ENCODE assay signal across 7 mouse cellular contexts in the genomic region with DNA sequence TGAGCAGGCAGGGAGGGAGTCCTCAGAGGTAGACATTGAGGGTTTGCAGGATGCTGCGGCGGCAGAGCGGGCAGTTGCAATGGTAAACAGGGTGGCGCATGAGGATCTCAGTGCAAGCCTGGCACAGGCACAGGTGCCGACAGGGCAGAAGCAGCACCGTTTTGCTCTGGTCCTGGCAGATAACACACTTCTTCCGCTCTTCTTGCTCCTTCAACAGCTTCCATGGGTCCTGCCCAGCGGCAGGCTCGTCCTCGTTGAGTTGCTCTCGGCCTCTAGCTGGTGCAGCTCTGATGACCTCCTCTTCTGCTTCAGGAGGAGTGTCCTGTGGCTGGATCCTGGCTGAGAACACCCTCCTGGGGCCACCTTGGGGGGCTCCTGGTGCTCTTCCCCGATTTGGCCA. TPM values are rescaled to one million over a fixed set of nuclear protein-coding genes. Genes with fewer than 3 reads are reported as not detected.
DNase-seq lines count a peak whose midpoint lies in the region; ATAC-seq and TF ChIP-seq lines count a peak whose summit lies in the region.
"Not testable (repeated sequence)": the region's sequence is repeated elsewhere in the genome, so short reads cannot be mapped to it uniquely, and the experiment has no call there.
"Had no signal": no experiment of that assay in that cellular context is flagged by ENCODE, and none has a peak within 500 bp of the region (broad histone marks: within the 10 kb centered on the region; RNA-seq: fewer than 3 reads in every experiment).

No protein-coding gene starts in this region.

- peak; percentile 79 for DNase-seq in heart, adult 11 months

- peaks cover 20% of the 10 kb centered on the region for H3K4me1 ChIP-seq in E14TG2a.4 (replicated peaks; ENCODE audit: low read depth, low read length)

- peak; percentile 67 for ATAC-seq in erythroblast, adult 5-6 weeks (replicated peaks; ENCODE audit: low FRiP score, poor library complexity, severe bottlenecking)
- peak; percentile 44 for ATAC-seq in megakaryocyte progenitor cell, adult 5-6 weeks (replicated peaks; ENCODE audit: poor library complexity)
- ATAC-seq in monocyte, adult 5-6 weeks (replicated peaks; ENCODE audit: insufficient number of reproducible peaks, low FRiP score, low TSS enrichment, poor library complexity, severe bottlenecking), result peak; percentile 53

- H3K9me3 ChIP-seq in E14TG2a.4 (ENCODE audit: low read length), result not testable (repeated sequence)

- not testable (repeated sequence) for TF ChIP-seq CTCF in E14TG2a.4 (conservative IDR thresholded peaks at IDR 0.05; ENCODE audit: low read length)

- H3K4me3 ChIP-seq in E14TG2a.4 (replicated peaks; ENCODE audit: low read length), result peak overlapping the region; percentile 53

- H3K27me3 ChIP-seq in E14TG2a.4 (ENCODE audit: insufficient read depth, low read length), result not testable (repeated sequence)

- not testable (repeated sequence) for H3K36me3 ChIP-seq in E14TG2a.4 (ENCODE audit: insufficient read depth, low read length)

RNA-seq across cellular contexts. Expression of a gene that starts 1.2 kb away (rescaled TPM):
- not detected in 2 replicates for total RNA-seq in erythroblast, adult 5-6 weeks (2015; ENCODE audit: low replicate concordance)
- not detected in 2 replicates for total RNA-seq in erythroblast, adult 5-6 weeks (2017; ENCODE audit: low replicate concordance)
- total RNA-seq in megakaryocyte progenitor cell, adult 5-6 weeks (2015), result 0.37 TPM in 1 of 2 replicates, not detected in the other
- not detected in 2 replicates for total RNA-seq in megakaryocyte progenitor cell, adult 5-6 weeks (2017)
- not detected in 3 replicates for total RNA-seq in monocyte, adult 5-6 weeks (2017)
- total RNA-seq: CH12.LX; forebrain, postnatal 0 days had no signal

Comparison
In these comparisons a context has a peak if more than half of its experiments do, and no peak if none do; other contexts are left out.
1. Peak in every context shown above with its lines: DNase-seq, ATAC-seq and H3K4me3 ChIP-seq.